Mouse (Mus musculus) thymus, postnatal 14 days (tissue): ENCODE results near the gene Gtf2ird2.

ENCODE experiments used
- DNase-seq: peaks from one replicate; pipeline ENCODE4 v3.0.0; 2021

The Gtf2ird2 gene

DNA sequence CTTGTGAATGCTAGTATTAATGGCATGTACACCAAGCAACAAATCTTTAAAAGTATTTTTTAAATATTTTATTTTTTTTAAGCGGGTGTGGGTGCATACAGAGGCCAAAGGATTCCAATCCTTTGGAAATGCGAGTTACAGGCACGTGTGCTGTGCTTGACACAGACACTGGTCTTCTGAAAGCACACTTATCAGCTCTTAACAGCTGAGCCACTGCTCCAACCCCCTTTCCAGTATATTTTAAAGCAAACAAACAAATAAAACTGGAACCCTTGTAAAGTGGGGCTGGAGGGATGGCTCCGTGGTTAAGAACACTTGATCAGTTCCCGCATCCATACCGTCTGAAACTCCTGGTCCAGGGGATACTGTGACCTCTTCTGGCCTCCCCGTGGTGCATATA, 657 bp upstream of the Gtf2ird2 start:
- no peak for DNase-seq

GRCm38 (mm10) chr5:134186059-134186458, 2.2 kb downstream of the Gtf2ird2 start:
- no peak for DNase-seq

DNA sequence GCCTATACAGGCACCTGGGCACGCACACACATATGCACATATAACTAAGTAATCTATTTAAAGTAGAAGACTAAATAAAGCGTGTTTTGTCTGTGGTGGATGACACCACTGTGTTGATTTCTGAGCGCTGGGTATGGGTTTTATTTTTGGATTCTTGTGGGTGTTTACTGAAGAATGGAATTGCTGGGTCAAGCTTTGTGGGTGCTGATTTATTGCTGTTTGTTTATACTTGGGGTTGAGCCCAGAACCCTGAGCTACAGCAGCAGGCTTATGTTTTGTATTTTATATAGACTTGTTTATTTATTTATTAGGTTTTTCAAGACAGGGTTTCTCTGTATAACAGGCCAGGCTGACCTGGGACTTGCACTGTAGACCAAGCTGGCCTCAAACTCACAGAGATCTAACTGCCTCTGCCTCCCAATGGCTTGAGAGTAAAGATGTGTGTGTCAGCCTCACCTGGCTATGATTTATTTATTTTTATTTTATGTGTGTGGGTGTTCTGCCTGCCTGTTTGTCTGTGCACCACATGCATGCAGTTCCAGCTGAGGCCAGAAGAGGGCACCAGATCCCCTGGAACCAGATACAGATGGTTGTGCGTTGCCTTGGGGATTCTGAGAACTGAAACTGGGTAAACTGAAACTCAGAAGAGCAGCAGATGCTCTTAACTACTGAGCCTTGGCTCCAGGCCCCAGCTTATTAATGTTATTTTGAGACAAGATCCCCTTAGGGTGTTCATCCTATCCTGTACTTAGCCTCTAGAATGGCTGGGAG, 3.3 kb downstream of the Gtf2ird2 start:
- peak; percentile 74 for DNase-seq

DNA sequence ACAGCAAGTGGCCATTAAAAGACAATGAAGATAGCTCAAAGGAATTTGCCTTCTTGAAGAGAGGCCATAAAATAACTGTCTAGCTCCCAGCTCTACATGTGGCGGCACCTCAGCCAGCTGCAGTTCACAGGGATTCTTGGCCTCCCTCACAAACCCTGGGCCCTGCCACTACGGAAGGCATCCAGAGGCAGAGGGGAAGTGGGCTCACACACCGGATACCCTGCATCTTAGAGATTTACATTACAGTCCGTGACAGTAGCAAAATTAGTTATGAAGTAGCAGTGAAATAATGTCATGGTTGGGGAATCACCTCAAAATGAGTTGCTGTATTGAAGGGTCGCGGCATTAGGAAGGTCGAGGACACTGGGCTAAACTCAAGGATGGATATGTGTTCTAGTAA, 4.8 kb downstream of the Gtf2ird2 start:
- DNase-seq, result peak; percentile 51

GRCm38 (mm10) chr5:134193664-134194063, 9.8 kb downstream of the Gtf2ird2 start:
- DNase-seq, result no peak

DNA sequence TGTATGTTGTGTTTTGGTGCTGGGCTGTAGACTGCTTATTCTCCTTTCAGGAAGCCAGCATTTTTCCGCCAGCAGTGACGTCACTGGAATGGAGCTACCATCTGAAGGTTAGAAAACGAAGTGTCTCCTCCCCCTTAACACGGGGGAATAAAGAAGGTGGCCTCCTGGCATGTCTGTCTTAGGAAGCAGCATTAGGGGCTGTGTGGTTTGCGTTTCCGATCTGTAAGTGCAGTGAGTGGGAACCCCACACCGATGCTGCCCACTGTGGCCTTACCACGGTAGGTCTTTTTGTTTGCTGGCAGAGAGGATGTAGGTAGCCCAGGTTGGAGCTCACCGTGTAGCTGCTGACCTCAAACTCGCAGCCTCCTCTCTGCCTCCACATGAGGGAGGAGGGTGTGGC, 22.9 kb downstream of the Gtf2ird2 start:
- no peak for DNase-seq

DNA sequence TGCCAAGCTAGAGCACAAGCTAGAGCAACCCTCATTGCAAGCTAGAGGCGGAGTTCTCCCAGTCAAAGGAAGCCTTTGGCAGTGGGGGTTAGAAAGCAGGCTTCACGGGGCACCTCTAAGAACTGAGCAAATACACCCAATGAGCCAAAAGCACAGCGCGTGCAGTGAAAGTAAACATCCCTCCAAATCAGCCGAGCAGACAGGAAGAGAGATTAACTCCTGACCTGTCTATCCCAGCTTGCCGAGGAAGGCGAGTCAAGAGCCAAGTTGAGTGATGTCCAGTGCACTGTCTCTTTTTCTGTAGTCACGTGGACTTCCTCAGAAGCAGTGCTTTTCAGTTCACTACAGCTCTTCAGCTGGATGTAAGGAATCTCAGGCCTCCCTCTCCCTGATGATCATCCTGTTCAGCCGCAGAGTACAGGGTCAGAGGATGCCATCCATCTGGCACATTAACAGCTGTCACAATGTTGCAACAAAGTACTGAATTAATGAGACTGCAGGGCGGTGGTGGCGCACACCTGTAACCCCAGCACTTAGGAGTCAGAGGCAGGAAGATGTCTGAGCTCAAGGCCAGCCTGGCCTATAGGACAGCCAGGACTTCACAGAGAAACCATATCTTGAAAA, 26.2 kb downstream of the Gtf2ird2 start:
- DNase-seq, result no peak

DNA sequence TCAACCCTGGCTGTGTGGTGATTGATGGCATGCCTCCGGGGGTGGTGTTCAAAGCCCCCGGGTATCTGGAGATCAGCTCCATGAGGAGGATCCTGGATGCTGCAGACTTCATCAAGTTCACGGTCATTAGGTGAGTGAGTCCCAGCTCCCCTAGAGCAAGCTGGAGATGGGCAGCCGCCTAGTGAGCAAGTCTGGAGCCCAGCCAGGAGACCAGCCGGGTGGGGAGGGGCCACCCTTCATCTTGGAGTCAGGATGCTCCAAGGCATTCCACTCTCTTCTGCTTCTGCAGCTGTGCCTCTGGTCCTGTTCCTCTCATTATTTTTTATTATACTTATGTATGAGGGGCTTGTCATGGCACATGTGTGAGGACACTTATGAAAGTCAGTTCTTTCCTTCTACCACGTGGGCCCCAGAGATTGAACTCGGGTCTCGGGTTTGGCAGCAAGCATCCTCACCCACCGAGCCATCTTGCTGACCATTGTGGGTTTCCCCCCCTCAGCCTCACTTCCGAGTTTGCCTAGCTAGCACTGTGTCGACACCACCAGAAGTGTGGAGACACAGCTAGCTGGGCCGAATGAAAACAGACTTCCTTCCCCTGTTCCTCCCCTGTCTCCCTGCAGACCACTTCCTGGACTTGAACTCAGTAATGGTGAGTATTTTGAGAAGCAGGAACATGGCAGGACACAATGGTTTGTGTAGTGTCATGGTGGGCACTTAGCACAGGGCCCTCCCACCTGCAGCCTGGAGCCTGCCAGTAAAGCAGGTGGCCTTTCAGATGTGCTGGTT, 30.4 kb downstream of the Gtf2ird2 start:
- DNase-seq, result no peak

GRCm38 (mm10) chr5:134217900-134218299, 34.1 kb downstream of the Gtf2ird2 start:
- DNase-seq, result no peak

- no peak for DNase-seq
Measured at GRCm38 (mm10) chr5:134221278-134221677, 37.5 kb downstream of the Gtf2ird2 start.

DNA sequence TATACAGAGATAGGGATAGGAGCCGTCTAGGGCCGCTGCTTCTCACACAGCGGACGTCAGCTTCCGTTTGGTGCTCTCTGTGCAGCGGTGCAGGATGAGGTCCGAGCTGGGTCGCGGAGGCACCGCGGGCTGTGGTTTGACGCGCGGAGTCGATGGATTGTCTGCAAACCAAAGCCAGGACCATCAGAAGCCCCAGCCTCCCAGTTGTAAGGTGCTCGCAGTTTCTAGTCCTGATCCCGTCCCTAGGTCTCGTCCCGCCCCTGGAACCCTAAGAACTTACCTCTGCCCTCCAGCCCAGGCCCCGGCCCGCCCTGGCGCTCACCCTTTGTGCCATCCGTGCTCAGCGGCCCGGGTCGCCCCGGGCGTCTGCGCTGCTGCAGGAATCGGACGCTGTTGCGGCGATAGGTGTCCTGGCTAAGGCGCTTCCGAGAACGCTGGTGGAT, 37.9 kb downstream of the Gtf2ird2 start:
- no peak for DNase-seq

GRCm38 (mm10) chr5:134225110-134225901, 41.5 kb downstream of the Gtf2ird2 start:
- DNase-seq, result peak; percentile 40

DNA sequence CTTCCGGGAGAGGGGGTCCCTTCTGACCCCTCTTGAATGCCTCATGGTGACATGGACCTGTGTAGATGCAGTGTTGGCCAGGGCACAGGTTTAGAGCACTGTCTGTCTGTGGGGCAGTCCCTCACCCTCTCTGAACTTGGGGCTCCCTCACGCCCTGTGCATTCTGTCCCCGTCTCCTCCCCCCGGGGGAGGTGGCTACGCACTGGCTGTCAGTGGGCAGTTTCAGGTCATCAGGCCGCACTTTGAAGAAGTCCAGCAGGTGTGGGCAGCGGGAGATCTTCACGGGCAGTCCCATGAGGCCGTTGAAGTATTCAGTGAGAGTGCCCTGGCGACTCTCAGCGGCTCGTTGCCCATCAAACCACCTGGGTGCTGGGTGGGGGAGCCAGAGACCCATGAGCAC, 43.1 kb downstream of the Gtf2ird2 start:
- no peak for DNase-seq

DNA sequence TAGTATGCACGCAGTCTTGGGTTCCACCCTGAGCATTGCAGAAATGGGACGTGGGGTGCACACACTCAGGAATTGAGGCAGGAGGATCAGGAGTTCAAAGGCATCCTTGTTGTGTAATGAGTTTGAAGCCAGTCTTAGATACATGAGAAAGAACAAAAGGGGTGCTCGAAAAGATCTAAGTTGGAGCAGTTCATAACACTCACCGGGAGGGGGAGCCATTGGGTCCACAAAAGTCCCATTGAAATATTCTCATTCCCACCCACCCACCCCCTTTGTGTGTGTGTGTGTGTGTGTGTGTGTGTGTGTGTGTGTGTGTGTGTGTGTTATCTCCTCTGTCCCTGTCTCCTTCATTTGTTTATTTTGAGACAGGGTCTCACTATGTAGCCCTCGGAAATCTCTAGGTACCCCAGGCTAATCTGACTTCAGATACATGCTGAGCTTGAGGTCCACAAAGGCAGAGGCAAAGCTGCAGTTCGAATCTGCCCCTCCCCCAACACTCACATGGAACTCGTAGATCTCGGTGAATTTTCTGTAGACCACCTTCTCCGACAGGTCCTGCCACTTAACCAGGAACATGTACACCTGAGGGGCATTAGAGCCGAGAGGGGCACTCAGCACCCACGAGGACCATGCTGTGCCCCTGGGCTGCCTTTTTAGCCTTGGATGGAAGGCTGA, 43.9 kb downstream of the Gtf2ird2 start:
- peak; percentile 67 for DNase-seq

- DNase-seq, result no peak
Measured at GRCm38 (mm10) chr5:134228249-134228638, 44.4 kb downstream of the Gtf2ird2 start.

GRCm38 (mm10) chr5:134229391-134229790, 45.6 kb downstream of the Gtf2ird2 start, which contains the start of gene Ncf1:
Gene Ncf1 (minus strand): TSS chr5:134229625.
- DNase-seq, result no peak

- no peak for DNase-seq
Measured at GRCm38 (mm10) chr5:134231376-134231775, 47.6 kb downstream of the Gtf2ird2 start.

GRCm38 (mm10) chr5:134232111-134232510, 48.3 kb downstream of the Gtf2ird2 start:
- peak; percentile 60 for DNase-seq

DNA sequence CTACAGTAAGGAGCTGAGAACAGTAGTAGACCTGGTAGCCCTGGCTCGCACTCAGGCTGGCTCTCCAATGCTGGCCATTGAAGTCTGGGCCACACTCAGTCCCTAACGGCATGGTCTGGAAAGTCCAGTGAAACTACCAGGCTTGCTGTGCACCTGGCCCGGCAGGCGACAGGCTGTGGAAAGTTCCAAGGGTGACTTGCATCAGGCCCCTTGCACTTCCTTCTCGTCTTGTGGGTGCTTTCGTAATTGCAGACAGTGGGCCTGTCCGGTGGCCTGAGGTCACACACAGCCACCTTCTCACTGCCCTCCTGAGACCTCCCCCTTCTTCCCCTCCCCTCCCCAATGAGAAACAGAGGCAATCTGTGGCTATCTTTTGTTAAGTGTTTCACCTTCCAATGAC, 48.7 kb downstream of the Gtf2ird2 start:
- DNase-seq, result peak; percentile 53

DNA sequence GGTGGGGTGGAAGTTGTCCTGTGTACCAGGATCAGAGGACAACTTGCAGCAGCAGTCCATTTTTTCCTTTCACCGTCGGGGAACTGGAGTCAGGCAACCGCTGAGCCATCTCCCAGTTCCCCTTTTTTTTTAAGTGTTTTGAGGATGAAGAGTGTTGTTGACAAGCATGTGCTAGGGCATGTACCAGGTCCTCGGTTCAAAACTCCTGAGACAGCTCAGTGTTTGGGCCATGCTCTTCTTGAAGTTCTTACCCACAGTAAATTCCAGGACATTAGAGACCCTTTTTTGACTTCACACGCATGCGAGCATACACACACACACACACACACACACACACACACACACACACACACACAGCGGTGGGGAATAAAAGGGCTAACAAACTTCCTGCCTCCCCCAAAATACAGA, 49.4 kb downstream of the Gtf2ird2 start:
- peak; percentile 65 for DNase-seq

GRCm38 (mm10) chr5:134234205-134234604, 50.4 kb downstream of the Gtf2ird2 start:
- DNase-seq, result peak; percentile 57

DNA sequence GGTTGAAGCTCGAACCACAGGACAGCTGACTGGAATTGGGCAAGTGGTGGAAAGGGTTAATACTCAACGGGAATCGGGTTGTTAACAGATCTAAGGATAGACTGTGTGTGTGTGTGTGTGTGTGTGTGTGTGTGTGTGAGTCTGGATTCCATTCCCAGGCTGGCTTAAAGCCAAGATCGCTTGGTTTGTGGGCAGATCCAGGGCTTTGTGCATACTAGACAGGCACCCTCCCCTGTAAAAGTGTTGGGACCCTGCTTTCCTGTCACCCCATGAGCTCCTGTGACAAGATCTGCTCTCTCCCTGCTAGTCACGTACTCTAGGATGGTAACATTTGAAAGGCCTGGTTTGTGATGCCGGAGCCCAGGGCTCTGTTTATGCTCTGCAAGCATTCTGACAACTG, 51.3 kb downstream of the Gtf2ird2 start:
- DNase-seq, result no peak
